Mouse (Mus musculus): ENCODE data around the gene Zfp764. TPM values are rescaled to one million over a fixed set of nuclear protein-coding genes. Genes with fewer than 3 reads are reported as not detected.
"Not testable (repeated sequence)": the region's sequence is repeated elsewhere in the genome, so short reads cannot be mapped to it uniquely, and the experiment has no call there.

Zfp764 gene
- polyA plus RNA-seq, 1 experiment from 2014 or later = 7.1 TPM

- Histone ChIP-seq H3K4me3 (ENCODE audit: low read depth, low read length) (peak overlapping the region; percentile 66), H3K27me3 (ENCODE audit: control insufficient read depth, insufficient read depth, low read length) (no peaks in the 10 kb centered on the region), H3K36me3 (ENCODE audit: control insufficient read depth, insufficient read depth, low read length) (peaks cover 3% of the 10 kb centered on the region; the same call in 1 of the 2 replicates), H3K27ac (ENCODE audit: low read depth, low read length) (no peak overlapping the region; the same call in 1 of the 2 replicates), H3K4me2 (peak overlapping the region; percentile 82), H3K4me1 (ENCODE audit: control insufficient read depth, insufficient read depth, low read length) (peaks cover 9% of the 10 kb centered on the region), H3K9me3 (ENCODE audit: control insufficient read depth, low read length) (no peaks in the 10 kb centered on the region), H3K9ac (ENCODE audit: low read length) (peak overlapping the region; percentile 62)
- 27% methylated on average over 7 of the region's 7 CpGs for WGBS
- DNase-seq (ENCODE audit: low spot score, missing footprints) (no peak), ATAC-seq (ENCODE audit: low FRiP score) (no peak)
These were observed 12.7 kb downstream of the Zfp764 start for GRCm38 (mm10) chr7:127393944-127394333.

DNA sequence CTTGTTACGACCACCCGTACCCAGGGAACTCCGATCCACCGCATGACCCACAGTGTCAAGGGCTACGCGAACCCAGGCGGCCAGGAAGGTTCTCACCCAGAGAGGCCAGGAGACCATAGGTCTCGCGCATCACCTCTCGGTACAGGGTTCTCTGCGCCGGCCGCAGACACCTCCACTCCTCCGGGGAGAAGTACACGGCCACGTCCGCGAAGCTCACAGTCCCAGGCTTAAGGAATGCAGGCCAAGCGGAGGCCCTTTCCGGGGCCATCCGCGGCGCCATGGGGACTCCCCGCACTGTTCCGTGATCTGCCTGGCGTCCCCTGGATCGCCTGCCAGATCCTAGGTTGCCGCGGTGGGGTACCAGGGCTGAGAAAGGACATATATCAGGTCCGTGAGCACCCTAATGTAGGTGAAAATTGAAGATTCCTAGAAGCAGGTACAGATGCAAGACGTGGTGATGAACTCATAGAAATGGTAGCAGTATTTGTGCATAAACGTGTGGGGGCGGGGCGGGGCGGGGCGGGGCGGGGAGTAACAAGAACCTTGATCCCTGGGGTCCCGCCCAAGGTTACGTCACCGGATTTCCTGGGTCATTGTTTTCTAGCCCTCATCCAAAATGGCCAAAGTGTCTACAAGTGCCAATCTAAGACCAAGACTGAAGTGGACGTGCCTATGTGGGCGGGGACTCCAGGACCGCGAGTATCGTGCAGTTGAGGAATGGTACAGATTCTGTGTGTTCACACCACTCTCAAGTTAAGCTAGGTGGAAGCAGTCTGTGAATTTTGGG lies 13.3 kb downstream of the Zfp764 start, which contains the start of gene E430018J23Rik:
Gene E430018J23Rik (minus strand): TSS at position 473 of the 787 bp plus-strand sequence.
- no peaks in the 10 kb centered on the region for H3K9me3 ChIP-seq (ENCODE audit: control insufficient read depth, low read length)
- H3K27ac ChIP-seq (ENCODE audit: low read depth, low read length) = peak within 1 kb of the TSS; percentile 57
- H3K4me1 ChIP-seq (ENCODE audit: control insufficient read depth, insufficient read depth, low read length) = peaks cover 9% of the 10 kb centered on the region
- peak within 1 kb of the TSS; percentile 66 for H3K4me3 ChIP-seq (ENCODE audit: low read depth, low read length)
- H3K9ac ChIP-seq (ENCODE audit: low read length) = peak within 1 kb of the TSS; percentile 87
- peak within 1 kb of the TSS; percentile 82 for H3K4me2 ChIP-seq
- peak; percentile 99 for DNase-seq (ENCODE audit: low spot score, missing footprints)
- peaks cover 3% of the 10 kb centered on the region; the same call in 1 of the 2 replicates for H3K36me3 ChIP-seq (ENCODE audit: control insufficient read depth, insufficient read depth, low read length)
- peak; percentile 95 for ATAC-seq (ENCODE audit: low FRiP score)
- no peaks in the 10 kb centered on the region for H3K27me3 ChIP-seq (ENCODE audit: control insufficient read depth, insufficient read depth, low read length)
- WGBS = under 1% methylated on average over 45 of the region's 45 CpGs

DNA sequence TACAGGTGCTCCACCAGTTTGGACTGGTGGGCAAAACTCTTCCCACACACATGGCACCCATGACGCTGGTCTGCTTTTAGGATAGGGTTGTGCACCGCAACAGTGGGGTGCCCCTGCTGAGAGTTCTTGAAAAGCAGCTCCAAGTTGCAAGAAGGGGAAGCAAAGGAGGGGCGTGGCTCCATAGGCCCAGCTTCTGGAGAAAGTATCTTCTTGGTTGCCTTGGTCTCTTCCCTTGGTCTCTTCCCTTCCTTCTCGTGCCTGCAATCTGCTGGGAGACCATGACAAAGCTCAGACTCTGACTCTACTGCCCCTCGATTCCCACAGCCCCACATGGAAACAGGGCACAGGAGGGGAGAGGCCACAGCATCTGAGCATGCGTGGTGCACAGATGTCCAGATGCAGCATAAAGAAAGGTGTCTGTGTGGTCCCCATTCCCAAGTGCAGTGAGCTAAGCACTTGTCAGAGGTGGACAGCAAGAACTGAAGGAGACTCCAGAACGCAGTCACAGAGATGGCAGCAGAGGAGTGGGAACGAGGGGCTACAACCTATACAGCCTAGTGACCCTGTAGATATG lies 14.3 kb downstream of the Zfp764 start:
- WGBS = 83% methylated on average over 8 of the region's 8 CpGs
- Histone ChIP-seq H3K36me3 (ENCODE audit: control insufficient read depth, insufficient read depth, low read length) (peaks cover 3% of the 10 kb centered on the region; the same call in 1 of the 2 replicates), H3K9me3 (ENCODE audit: control insufficient read depth, low read length) (no peaks in the 10 kb centered on the region), H3K4me3 (ENCODE audit: low read depth, low read length) (no peak overlapping the region), H3K4me2 (peak overlapping the region; percentile 82), H3K27me3 (ENCODE audit: control insufficient read depth, insufficient read depth, low read length) (no peaks in the 10 kb centered on the region), H3K27ac (ENCODE audit: low read depth, low read length) (no peak overlapping the region), H3K9ac (ENCODE audit: low read length) (peak overlapping the region; percentile 87), H3K4me1 (ENCODE audit: control insufficient read depth, insufficient read depth, low read length) (peaks cover 9% of the 10 kb centered on the region)
- no peak for ATAC-seq (ENCODE audit: low FRiP score)
- peak; percentile 82 for DNase-seq (ENCODE audit: low spot score, missing footprints)

GRCm38 (mm10) chr7:127391538-127391937 lies 15.1 kb downstream of the Zfp764 start:
- WGBS = 97% methylated on average over 16 of the region's 16 CpGs
- no peak overlapping the region for H3K9ac ChIP-seq (ENCODE audit: low read length)

GRCm38 (mm10) chr7:127390306-127390705 lies 16.3 kb downstream of the Zfp764 start:
- 67% methylated on average over 7 of the region's 7 CpGs for WGBS
- H3K36me3 ChIP-seq (ENCODE audit: control insufficient read depth, insufficient read depth, low read length) = peaks cover 3% of the 10 kb centered on the region; the same call in 1 of the 2 replicates
- H3K4me2 ChIP-seq = no peak overlapping the region
- no peak for ATAC-seq (ENCODE audit: low FRiP score)
- no peak overlapping the region for H3K27ac ChIP-seq (ENCODE audit: low read depth, low read length)
- no peak overlapping the region for H3K9ac ChIP-seq (ENCODE audit: low read length)
- peak; percentile 73 for DNase-seq (ENCODE audit: low spot score, missing footprints)
- H3K4me3 ChIP-seq (ENCODE audit: low read depth, low read length) = no peak overlapping the region
- peaks cover 9% of the 10 kb centered on the region for H3K4me1 ChIP-seq (ENCODE audit: control insufficient read depth, insufficient read depth, low read length)
- H3K27me3 ChIP-seq (ENCODE audit: control insufficient read depth, insufficient read depth, low read length) = no peaks in the 10 kb centered on the region
- H3K9me3 ChIP-seq (ENCODE audit: control insufficient read depth, low read length) = no peaks in the 10 kb centered on the region

More at GRCm38 (mm10) chr7:127391538-127391937, 15.1 kb downstream of the Zfp764 start:
- Histone ChIP-seq H3K27me3 (ENCODE audit: control insufficient read depth, insufficient read depth, low read length) (no peaks in the 10 kb centered on the region), H3K4me2 (no peak overlapping the region), H3K27ac (ENCODE audit: low read depth, low read length) (no peak overlapping the region), H3K4me3 (ENCODE audit: low read depth, low read length) (no peak overlapping the region), H3K9me3 (ENCODE audit: control insufficient read depth, low read length) (no peaks in the 10 kb centered on the region), H3K36me3 (ENCODE audit: control insufficient read depth, insufficient read depth, low read length) (peaks cover 3% of the 10 kb centered on the region; the same call in 1 of the 2 replicates), H3K4me1 (ENCODE audit: control insufficient read depth, insufficient read depth, low read length) (peaks cover 9% of the 10 kb centered on the region)
- no peak for ATAC-seq (ENCODE audit: low FRiP score)
- peak; percentile 8 for DNase-seq (ENCODE audit: low spot score, missing footprints)

DNA sequence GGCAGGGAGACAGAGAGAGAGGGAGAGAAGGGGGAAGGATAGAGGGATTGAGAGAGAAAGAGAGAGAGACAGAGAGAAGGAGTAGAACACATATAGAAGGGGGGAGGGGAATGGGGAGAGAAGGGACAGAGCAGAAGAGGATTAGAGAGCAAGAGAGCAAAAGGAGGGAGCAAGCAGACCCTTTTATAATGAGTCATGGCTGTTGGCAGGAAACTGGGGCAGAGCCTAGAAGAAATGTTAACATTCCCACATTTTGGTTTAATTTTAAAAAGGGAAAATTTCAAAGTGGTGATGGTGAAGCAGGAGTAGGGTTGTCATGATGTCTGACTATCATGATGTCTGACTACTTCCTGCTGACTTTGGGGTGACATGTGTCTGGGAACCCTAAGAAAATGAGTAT lies 18.4 kb downstream of the Zfp764 start:
- H3K4me3 ChIP-seq (ENCODE audit: low read depth, low read length); H3K9ac ChIP-seq (ENCODE audit: low read length); H3K4me2 ChIP-seq; ATAC-seq (ENCODE audit: low FRiP score); H3K4me1 ChIP-seq (ENCODE audit: control insufficient read depth, insufficient read depth, low read length); H3K27me3 ChIP-seq (ENCODE audit: control insufficient read depth, insufficient read depth, low read length); H3K36me3 ChIP-seq (ENCODE audit: control insufficient read depth, insufficient read depth, low read length); H3K27ac ChIP-seq (ENCODE audit: low read depth, low read length); H3K9me3 ChIP-seq (ENCODE audit: control insufficient read depth, low read length): not testable (repeated sequence)
- DNase-seq (ENCODE audit: low spot score, missing footprints) = peak; percentile 4

- peak within 1 kb of the TSS; percentile 65 for H3K9ac ChIP-seq (ENCODE audit: low read length)
- H3K27ac ChIP-seq (ENCODE audit: low read depth, low read length) = no peak within 1 kb of the TSS
- H3K4me1 ChIP-seq (ENCODE audit: control insufficient read depth, insufficient read depth, low read length) = no peaks in the 10 kb centered on the region
- ATAC-seq (ENCODE audit: low FRiP score) (peak; percentile 90), DNase-seq (ENCODE audit: low spot score, missing footprints) (peak; percentile 97)
- no peaks in the 10 kb centered on the region for H3K27me3 ChIP-seq (ENCODE audit: control insufficient read depth, insufficient read depth, low read length)
- peak within 1 kb of the TSS; percentile 62 for H3K4me2 ChIP-seq
- H3K4me3 ChIP-seq (ENCODE audit: low read depth, low read length) = peak within 1 kb of the TSS; percentile 52
- no peaks in the 10 kb centered on the region for H3K9me3 ChIP-seq (ENCODE audit: control insufficient read depth, low read length)
- H3K36me3 ChIP-seq (ENCODE audit: control insufficient read depth, insufficient read depth, low read length) = peaks cover 7% of the 10 kb centered on the region
- WGBS = 15% methylated on average over 38 of the region's 38 CpGs
These were observed 19.8 kb downstream of the Zfp764 start, which contains the start of gene 9130019O22Rik for GRCm38 (mm10) chr7:127386641-127387392. TSS of gene 9130019O22Rik (minus strand) at chr7:127387166.

DNA sequence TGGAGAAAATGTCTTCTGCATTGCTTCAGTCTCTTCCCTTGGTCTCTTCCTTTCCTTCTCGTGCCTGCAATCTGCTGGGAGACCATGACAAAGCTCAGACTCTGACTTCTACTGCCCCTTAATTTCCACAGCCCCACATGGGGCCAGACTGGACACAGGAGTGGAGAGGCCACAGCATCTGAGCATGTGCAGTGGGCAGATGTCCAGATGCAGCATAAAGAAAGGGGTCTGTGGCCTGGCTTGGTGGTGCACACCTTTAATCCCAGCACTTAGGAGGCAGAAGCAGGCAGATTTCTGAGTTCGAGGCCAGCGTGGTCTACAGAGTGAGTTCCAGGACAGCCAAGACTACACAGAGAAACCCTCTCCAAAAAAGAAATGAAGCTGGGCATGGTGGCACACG lies 21.1 kb downstream of the Zfp764 start:
- WGBS = 91% methylated on average over 4 of the region's 4 CpGs

More for the DNA sequence above, 21.1 kb downstream of the Zfp764 start:
- DNase-seq (ENCODE audit: low spot score, missing footprints) = peak; percentile 21
- not testable (repeated sequence) for H3K4me3 ChIP-seq (ENCODE audit: low read depth, low read length); H3K9ac ChIP-seq (ENCODE audit: low read length); H3K4me1 ChIP-seq (ENCODE audit: control insufficient read depth, insufficient read depth, low read length); H3K27ac ChIP-seq (ENCODE audit: low read depth, low read length); H3K36me3 ChIP-seq (ENCODE audit: control insufficient read depth, insufficient read depth, low read length); H3K9me3 ChIP-seq (ENCODE audit: control insufficient read depth, low read length); H3K27me3 ChIP-seq (ENCODE audit: control insufficient read depth, insufficient read depth, low read length); H3K4me2 ChIP-seq; ATAC-seq (ENCODE audit: low FRiP score)
